Mouse (Mus musculus) adrenal gland, adult 8-10 months (tissue): ENCODE measurements around the gene Zfp940. TPM values are rescaled to one million over a fixed set of nuclear protein-coding genes. Genes with fewer than 3 reads are reported as not detected.
"Not testable (repeated sequence)": the region's sequence is repeated elsewhere in the genome, so short reads cannot be mapped to it uniquely, and the experiment has no call there.

Experiments used
- DNase-seq: peaks from one replicate; pipeline ENCODE4 v3.0.0; 2022
- total RNA-seq, 4 experiments: library from RNA; stranded (reverse); gene quantifications; 2 replicates each; pipeline ENCODE4 v1.2.4; 2022

Gene Zfp940
- 1 to 10 TPM in 3 of 4 experiments, under 1 TPM in 1; 0.94 to 1.7 (median 1.2) TPM for total RNA-seq

- peak; percentile 72 for DNase-seq
Measured at GRCm38 (mm10) chr7:29853219-29853842, at the start of gene Zfp940. TSS of gene Zfp940 (minus strand) at chr7:29853669.

DNA sequence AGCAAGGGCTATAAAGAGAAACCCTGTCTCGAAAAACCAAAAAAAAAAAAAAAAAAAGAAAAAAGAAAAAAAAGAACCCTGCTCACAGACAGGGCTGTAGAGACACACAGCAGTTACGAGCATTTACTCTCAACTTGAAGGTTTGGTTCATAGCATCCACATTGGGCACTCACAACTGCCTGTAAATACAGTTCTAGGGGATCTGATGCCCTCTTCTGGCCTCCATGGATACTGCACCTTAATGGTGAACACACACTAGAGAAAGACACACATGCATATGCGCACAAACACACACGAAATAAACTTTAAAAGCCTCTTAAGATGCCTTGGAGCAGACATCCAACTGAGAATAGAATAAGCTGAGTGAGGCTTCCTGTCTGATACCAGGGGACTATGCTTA, 44.9 kb upstream of the Zfp940 start:
- no peak for DNase-seq

GRCm38 (mm10) chr7:29892756-29893155, 39.3 kb upstream of the Zfp940 start:
- DNase-seq = no peak

DNA sequence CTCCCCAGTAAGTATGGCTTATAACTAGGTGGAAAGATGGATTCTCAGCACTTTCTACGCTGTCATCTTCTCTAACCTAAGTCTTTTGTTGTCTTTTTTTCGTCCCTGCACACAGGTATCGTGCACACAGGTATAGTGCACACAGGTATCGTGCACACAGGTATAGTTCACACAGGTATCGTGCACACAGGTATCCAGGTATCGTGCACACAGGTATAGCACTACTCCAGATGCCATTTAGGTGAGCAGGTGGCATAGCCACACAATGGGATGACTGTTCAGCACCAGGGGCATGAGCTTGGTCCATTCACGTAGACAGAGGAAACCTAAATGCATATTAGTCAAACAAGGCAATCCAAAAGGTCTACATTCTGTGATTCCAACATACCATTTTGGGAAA, 37.0 kb upstream of the Zfp940 start:
- no peak for DNase-seq

DNA sequence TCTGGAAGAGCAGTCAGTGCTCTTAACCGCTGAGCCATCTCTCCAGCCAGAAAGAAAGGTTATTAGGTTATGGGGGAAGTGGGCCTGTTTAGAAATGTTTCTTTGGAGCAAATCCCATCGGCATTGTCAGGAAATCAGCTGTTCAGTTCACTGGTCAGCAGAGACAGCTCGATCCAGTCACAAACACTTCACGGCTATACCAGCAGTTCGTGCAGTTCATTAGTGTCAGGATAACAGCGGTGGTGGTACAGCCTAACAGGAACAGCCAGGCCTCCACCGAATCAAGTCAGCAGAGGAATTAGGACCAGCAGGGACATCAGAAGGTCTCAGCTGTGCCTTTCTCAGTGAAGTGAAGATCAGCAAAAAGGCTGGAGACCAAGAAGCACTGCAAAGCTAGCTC, 27.4 kb upstream of the Zfp940 start:
- no peak for DNase-seq

- no peak for DNase-seq
Measured at GRCm38 (mm10) chr7:29880056-29880455, 26.6 kb upstream of the Zfp940 start.

GRCm38 (mm10) chr7:29877561-29877960, 24.1 kb upstream of the Zfp940 start:
- not testable (repeated sequence) for DNase-seq

DNA sequence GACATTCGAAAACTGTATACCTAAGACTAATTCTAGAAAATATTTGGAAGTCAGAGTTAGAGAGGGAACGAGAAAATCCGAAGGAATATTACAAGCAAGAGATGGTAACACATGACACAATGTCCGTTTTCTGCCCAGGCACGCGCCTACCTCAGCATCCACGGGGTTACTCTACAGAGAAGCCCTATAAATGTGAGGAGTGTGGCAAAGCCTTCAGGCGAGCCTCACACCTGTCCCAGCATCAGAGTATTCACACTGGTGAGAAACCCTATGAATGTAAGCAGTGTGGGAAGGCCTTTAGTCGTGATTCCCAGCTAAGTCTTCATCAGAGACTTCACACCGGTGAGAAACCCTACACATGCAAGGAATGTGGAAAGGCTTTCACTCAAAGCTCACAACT, 20.8 kb upstream of the Zfp940 start:
- DNase-seq = no peak

DNA sequence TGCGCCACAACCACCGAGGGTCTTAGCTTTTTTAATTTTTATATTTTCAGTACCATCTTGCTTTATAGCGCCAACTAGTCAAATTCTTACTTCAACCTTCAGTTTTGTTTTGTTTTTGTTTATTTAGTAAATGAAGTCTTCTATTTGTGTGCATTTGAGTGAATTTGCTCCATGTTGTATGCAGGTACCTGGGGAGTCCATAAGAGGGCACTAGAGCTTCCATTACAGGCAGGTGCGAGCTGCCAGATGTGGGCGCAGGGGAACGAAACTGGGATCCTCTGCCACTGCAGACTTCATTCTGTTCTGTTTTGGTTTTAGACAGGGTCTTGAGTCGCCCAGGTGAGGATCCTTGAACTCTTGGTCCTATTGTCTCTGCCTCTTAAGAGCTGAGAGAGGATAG, 8.2 kb upstream of the Zfp940 start:
- no peak for DNase-seq

DNA sequence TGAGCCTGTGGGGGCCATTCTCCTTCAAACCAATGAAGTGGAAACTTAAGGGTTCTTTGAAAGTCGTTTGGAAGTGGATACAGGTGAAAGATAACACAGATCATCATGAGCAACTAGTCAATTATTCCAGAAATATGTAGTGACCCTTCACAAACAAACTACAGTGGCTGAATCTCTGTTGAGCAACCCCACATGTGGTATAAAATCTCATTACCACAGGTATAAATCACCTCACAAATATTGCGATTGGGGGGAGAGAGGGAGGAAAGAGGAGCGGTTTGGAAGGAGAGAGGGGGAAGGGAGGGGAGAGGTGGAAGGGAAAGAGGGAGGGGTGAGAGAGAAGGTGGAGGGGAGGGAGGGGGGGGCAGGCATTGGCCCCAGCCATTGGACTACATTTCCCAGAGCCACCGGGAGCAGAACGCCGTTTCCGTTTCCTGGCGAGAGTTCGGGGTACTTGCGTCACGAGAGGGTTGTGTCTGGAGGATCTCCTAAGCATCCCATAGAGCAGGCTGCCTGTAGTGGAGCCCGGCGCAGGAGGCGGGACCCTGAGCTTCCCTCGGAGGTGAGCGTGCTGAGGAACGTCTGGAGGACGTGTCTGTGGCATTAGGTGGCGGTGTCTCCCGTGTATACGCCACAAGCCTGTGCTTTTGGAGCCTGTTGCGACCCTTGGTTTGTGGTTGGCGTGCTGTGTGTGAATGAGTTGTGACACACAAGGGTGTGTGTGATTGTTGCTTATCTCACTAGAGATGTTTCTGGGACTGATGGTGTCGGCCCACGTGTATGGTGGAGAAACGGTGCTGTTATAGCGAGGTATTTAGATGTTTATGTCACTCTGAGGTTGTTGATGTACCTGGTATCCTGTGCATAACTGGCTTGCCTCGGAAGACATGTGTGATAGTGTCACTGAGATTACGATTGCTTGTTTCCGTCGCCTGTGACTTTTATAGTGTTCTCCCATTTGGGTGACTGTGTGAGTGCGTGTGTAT, 6.4 kb upstream of the Zfp940 start, which contains the start of gene Zfp420:
Gene Zfp420 (plus strand): TSS at position 448 of the 986 bp plus-strand sequence.
- peak; percentile 90 for DNase-seq

- DNase-seq = no peak
Measured at GRCm38 (mm10) chr7:29852831-29853218, 644 bp downstream of the Zfp940 start.

DNA sequence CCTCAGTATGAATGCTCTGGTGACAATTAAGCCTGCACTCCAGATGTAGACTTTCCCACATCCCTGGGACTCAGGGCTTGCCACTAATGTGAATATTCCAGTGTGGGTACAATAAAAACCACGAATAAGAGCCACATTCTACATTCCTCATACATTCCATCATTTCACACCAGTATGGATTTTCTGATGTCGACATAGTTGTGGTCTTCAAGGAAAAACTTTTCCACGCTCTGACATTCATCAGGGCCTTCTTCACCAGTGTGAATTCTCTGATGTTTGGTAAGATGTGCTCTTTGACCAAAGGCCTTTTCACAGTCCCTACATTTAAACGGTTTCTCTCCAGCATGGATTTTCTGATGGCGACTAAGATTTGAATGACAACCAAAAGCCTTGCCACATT, 8.9 kb downstream of the Zfp940 start:
- DNase-seq = no peak

GRCm38 (mm10) chr7:29842105-29842504, 11.4 kb downstream of the Zfp940 start:
- DNase-seq = no peak

DNA sequence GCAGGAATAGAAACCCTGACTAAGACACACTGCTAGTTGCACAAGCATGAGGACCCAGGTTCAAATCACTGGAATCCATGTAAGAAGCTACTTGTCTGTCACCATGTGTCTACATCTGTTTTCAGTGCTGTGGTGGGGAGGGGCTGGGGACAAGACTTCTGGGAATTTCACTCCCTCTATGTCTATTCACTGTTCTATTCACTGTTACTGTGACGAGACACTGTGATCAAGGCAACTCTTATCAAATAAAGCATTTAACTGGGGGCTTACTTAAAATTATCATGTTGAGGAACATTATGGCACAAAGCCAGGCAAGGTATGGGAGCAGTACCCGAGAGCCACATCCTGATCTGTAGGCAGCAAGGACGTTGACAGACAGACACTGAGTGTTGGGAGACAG, 14.2 kb downstream of the Zfp940 start:
- DNase-seq = no peak

DNA sequence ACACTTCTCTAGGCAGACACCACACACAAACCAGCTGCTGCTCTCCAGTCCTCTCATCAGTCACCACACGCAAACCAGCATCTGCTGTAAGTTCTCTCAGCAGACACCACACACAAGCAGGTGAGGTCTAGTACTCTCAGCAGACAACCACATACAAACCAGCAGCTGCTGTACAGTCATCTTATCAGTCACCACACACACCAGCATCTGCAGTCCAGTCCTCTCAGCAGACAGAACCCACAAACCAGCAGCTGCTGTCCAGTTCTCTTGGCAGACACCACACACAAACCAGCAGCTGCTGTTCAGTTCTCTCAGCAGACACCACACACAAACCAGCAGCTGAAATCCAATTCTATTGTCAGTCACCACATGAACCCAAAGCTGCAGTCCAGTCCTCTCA, 16.7 kb downstream of the Zfp940 start:
- no peak for DNase-seq

- DNase-seq = no peak
Measured at GRCm38 (mm10) chr7:29829804-29830203, 23.7 kb downstream of the Zfp940 start.

GRCm38 (mm10) chr7:29828001-29828400, 25.5 kb downstream of the Zfp940 start:
- DNase-seq = no peak

GRCm38 (mm10) chr7:29818619-29819254, 34.7 kb downstream of the Zfp940 start:
- peak; percentile 41 for DNase-seq

- peak; percentile 90 for DNase-seq
Measured at GRCm38 (mm10) chr7:29815910-29816429, 37.5 kb downstream of the Zfp940 start, which contains the start of gene Zfp790. TSS of gene Zfp790 (plus strand) at chr7:29816114.

- DNase-seq = no peak
Measured at GRCm38 (mm10) chr7:29815061-29815784, 38.2 kb downstream of the Zfp940 start.

DNA sequence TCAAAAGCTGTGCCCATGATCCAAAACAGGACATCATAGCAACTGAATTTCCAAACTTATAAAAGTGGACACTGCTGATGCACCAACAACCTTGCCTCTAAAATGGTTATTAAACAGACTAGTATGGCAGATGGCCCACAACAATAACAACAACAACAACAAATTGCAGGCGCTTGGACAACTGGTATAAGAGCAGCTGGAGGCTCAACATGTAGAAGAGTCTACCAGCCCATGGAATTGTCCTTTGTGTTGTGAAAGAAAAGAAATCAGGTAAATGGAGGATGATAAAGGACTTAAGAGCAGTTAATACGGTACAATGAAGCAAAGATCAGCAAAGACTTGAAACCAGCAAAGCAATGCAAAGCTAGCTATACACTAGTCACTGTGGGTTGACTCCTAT, 39.1 kb downstream of the Zfp940 start:
- DNase-seq = no peak

- no peak for DNase-seq
Measured at GRCm38 (mm10) chr7:29812244-29812643, 41.2 kb downstream of the Zfp940 start.
